Mouse (Mus musculus): Measurements from ENCODE around the gene Rtkn. TPM values are rescaled to one million over a fixed set of nuclear protein-coding genes. Genes with fewer than 3 reads are reported as not detected.

The Rtkn gene
- polyA plus RNA-seq, 1 experiment from 2014 or later: 38.5 TPM

- no peak overlapping the region for H3K27ac ChIP-seq
- no peaks in the 10 kb centered on the region for H3K36me3 ChIP-seq (ENCODE audit: insufficient read depth, low read length)
- no peaks in the 10 kb centered on the region for H3K27me3 ChIP-seq (ENCODE audit: insufficient read depth, low read length)
- 91% methylated on average over 8 of the region's 8 CpGs for whole genome bisulfite sequencing
- DNase-seq (ENCODE audit: low spot score) (no peak), ATAC-seq (replicated peaks; ENCODE audit: low FRiP score, low read depth) (no peak)
- H3K4me3 ChIP-seq (replicated peaks; ENCODE audit: low read depth, low read length): no peak overlapping the region
- TF ChIP-seq CTCF (IDR thresholded peaks at IDR 0.05; ENCODE audit: low read depth): no peak
- H3K9me3 ChIP-seq (replicated peaks; ENCODE audit: low read length): no peaks in the 10 kb centered on the region
- peaks cover 7% of the 10 kb centered on the region for H3K4me1 ChIP-seq (replicated peaks; ENCODE audit: insufficient read depth, low read length)
- no peak overlapping the region for H3K4me2 ChIP-seq (ENCODE audit: low read length)
- H3K9ac ChIP-seq (ENCODE audit: low read depth, low read length): no peak overlapping the region
Observed at GRCm38 (mm10) chr6:83175996-83176395, 40.7 kb downstream of the Rtkn start.

- H3K9ac ChIP-seq (ENCODE audit: low read depth, low read length): peak overlapping the region; percentile 47; the same call in 1 of the 2 replicates
- peaks cover 7% of the 10 kb centered on the region for H3K4me1 ChIP-seq (replicated peaks; ENCODE audit: insufficient read depth, low read length)
- no peak overlapping the region for H3K27ac ChIP-seq
- 18% methylated on average over 12 of the region's 12 CpGs for WGBS
- H3K27me3 ChIP-seq (ENCODE audit: insufficient read depth, low read length): no peaks in the 10 kb centered on the region
- peak overlapping the region; percentile 50 for H3K4me2 ChIP-seq (ENCODE audit: low read length)
- H3K9me3 ChIP-seq (replicated peaks; ENCODE audit: low read length): no peaks in the 10 kb centered on the region
- no peak for TF ChIP-seq CTCF (IDR thresholded peaks at IDR 0.05; ENCODE audit: low read depth)
- ATAC-seq (replicated peaks; ENCODE audit: low FRiP score, low read depth): peak; percentile 30; the same call in 1 of the 2 replicates
- 0 out of 2 replicates have a peak, but pooled peaks cover 9% of the 10 kb centered on the region for H3K36me3 ChIP-seq (ENCODE audit: insufficient read depth, low read length)
- DNase-seq (ENCODE audit: low spot score): peak; percentile 70
- H3K4me3 ChIP-seq (replicated peaks; ENCODE audit: low read depth, low read length): peak overlapping the region; percentile 17; the same call in 1 of the 2 replicates
Observed at GRCm38 (mm10) chr6:83179390-83180117, 44.3 kb downstream of the Rtkn start.

GRCm38 (mm10) chr6:83180605-83181004 is 45.3 kb downstream of the Rtkn start:
- H3K9me3 ChIP-seq (replicated peaks; ENCODE audit: low read length): no peaks in the 10 kb centered on the region
- TF ChIP-seq CTCF (IDR thresholded peaks at IDR 0.05; ENCODE audit: low read depth): no peak
- 80% methylated on average over 6 of the region's 6 CpGs for WGBS
- H3K9ac ChIP-seq (ENCODE audit: low read depth, low read length): no peak overlapping the region
- no peak overlapping the region for H3K4me2 ChIP-seq (ENCODE audit: low read length)
- no peak overlapping the region for H3K4me3 ChIP-seq (replicated peaks; ENCODE audit: low read depth, low read length)
- ATAC-seq (replicated peaks; ENCODE audit: low FRiP score, low read depth): no peak
- DNase-seq (ENCODE audit: low spot score): no peak
- 0 out of 2 replicates have a peak, but pooled peaks cover 9% of the 10 kb centered on the region for H3K36me3 ChIP-seq (ENCODE audit: insufficient read depth, low read length)
- H3K27ac ChIP-seq: no peak overlapping the region
- H3K27me3 ChIP-seq (ENCODE audit: insufficient read depth, low read length): no peaks in the 10 kb centered on the region
- peaks cover 10% of the 10 kb centered on the region for H3K4me1 ChIP-seq (replicated peaks; ENCODE audit: insufficient read depth, low read length)

- TF ChIP-seq CTCF (IDR thresholded peaks at IDR 0.05; ENCODE audit: low read depth): peak; percentile 73
- Histone ChIP-seq H3K4me1 (replicated peaks; ENCODE audit: insufficient read depth, low read length) (peaks cover 9% of the 10 kb centered on the region; the same call in 1 of the 2 replicates), H3K9ac (ENCODE audit: low read depth, low read length) (no peak overlapping the region), H3K4me3 (replicated peaks; ENCODE audit: low read depth, low read length) (no peak overlapping the region), H3K4me2 (ENCODE audit: low read length) (no peak overlapping the region), H3K27ac (no peak overlapping the region), H3K27me3 (ENCODE audit: insufficient read depth, low read length) (no peaks in the 10 kb centered on the region), H3K9me3 (replicated peaks; ENCODE audit: low read length) (no peaks in the 10 kb centered on the region), H3K36me3 (ENCODE audit: insufficient read depth, low read length) (peaks cover 20% of the 10 kb centered on the region)
- ATAC-seq (replicated peaks; ENCODE audit: low FRiP score, low read depth): no peak
- peak; percentile 68 for DNase-seq (ENCODE audit: low spot score)
- 83% methylated on average over 3 of the region's 3 CpGs for WGBS
Observed at GRCm38 (mm10) chr6:83184858-83185435, 49.7 kb downstream of the Rtkn start.

- 18% methylated on average over 25 of the region's 25 CpGs for WGBS
- no peak overlapping the region for H3K27ac ChIP-seq
- H3K9ac ChIP-seq (ENCODE audit: low read depth, low read length): no peak overlapping the region
Observed at GRCm38 (mm10) chr6:83185895-83186861, 50.9 kb downstream of the Rtkn start.

GRCm38 (mm10) chr6:83186946-83187345 is 51.7 kb downstream of the Rtkn start:
- Histone ChIP-seq H3K4me2 (ENCODE audit: low read length) (no peak overlapping the region), H3K9ac (ENCODE audit: low read depth, low read length) (no peak overlapping the region), H3K36me3 (ENCODE audit: insufficient read depth, low read length) (peaks cover 39% of the 10 kb centered on the region), H3K4me3 (replicated peaks; ENCODE audit: low read depth, low read length) (no peak overlapping the region), H3K27me3 (ENCODE audit: insufficient read depth, low read length) (no peaks in the 10 kb centered on the region), H3K4me1 (replicated peaks; ENCODE audit: insufficient read depth, low read length) (peaks cover 9% of the 10 kb centered on the region; the same call in 1 of the 2 replicates), H3K27ac (no peak overlapping the region), H3K9me3 (replicated peaks; ENCODE audit: low read length) (no peaks in the 10 kb centered on the region)
- ATAC-seq (replicated peaks; ENCODE audit: low FRiP score, low read depth): no peak
- TF ChIP-seq CTCF (IDR thresholded peaks at IDR 0.05; ENCODE audit: low read depth): no peak
- WGBS: 87% methylated on average over 2 of the region's 2 CpGs
- DNase-seq (ENCODE audit: low spot score): no peak

More at GRCm38 (mm10) chr6:83185895-83186861, 50.9 kb downstream of the Rtkn start:
- Histone ChIP-seq H3K27me3 (ENCODE audit: insufficient read depth, low read length) (no peaks in the 10 kb centered on the region), H3K4me1 (replicated peaks; ENCODE audit: insufficient read depth, low read length) (peaks cover 9% of the 10 kb centered on the region; the same call in 1 of the 2 replicates), H3K36me3 (ENCODE audit: insufficient read depth, low read length) (peaks cover 32% of the 10 kb centered on the region), H3K4me3 (replicated peaks; ENCODE audit: low read depth, low read length) (no peak overlapping the region), H3K4me2 (ENCODE audit: low read length) (peak overlapping the region; percentile 34), H3K9me3 (replicated peaks; ENCODE audit: low read length) (no peaks in the 10 kb centered on the region)
- peak; percentile 78 for ATAC-seq (replicated peaks; ENCODE audit: low FRiP score, low read depth)
- no peak for TF ChIP-seq CTCF (IDR thresholded peaks at IDR 0.05; ENCODE audit: low read depth)
- peak; percentile 79 for DNase-seq (ENCODE audit: low spot score)

All from kidney, postnatal 0 days (tissue).